Mouse (Mus musculus): ENCODE results near the gene Ccdc121. TPM values are rescaled to one million over a fixed set of nuclear protein-coding genes. Genes with fewer than 3 reads are reported as not detected.

Gene Ccdc121
- polyA plus RNA-seq, 1 experiment from 2014 or later, result 0.23 TPM

GRCm38 (mm10) chr1:181543711-181544383 is 32.6 kb upstream of the Ccdc121 start:
- no peak overlapping the region for H3K4me3 ChIP-seq (ENCODE audit: low read depth, low read length)
- H3K36me3 ChIP-seq (ENCODE audit: control insufficient read depth, insufficient read depth, low read length), result no peaks in the 10 kb centered on the region
- H3K27me3 ChIP-seq (ENCODE audit: control insufficient read depth, insufficient read depth, low read depth, low read length), result no peaks in the 10 kb centered on the region
- 82% methylated on average over 5 of the region's 5 CpGs for WGBS
- H3K4me1 ChIP-seq (ENCODE audit: control insufficient read depth, insufficient read depth, low read length), result 0 out of 2 replicates have a peak, but pooled peaks cover 2% of the 10 kb centered on the region
- H3K4me2 ChIP-seq (ENCODE audit: low read length), result no peak overlapping the region
- no peak overlapping the region for H3K9ac ChIP-seq (ENCODE audit: low read depth, low read length)
- ATAC-seq, result no peak
- no peaks in the 10 kb centered on the region for H3K9me3 ChIP-seq (replicated peaks; ENCODE audit: control insufficient read depth, low read length, poor library complexity, severe bottlenecking)
- no peak overlapping the region for H3K27ac ChIP-seq (ENCODE audit: low read length)

- Histone ChIP-seq H3K4me3 (ENCODE audit: low read depth, low read length) (no peak overlapping the region), H3K9me3 (replicated peaks; ENCODE audit: control insufficient read depth, low read length, poor library complexity, severe bottlenecking) (no peaks in the 10 kb centered on the region), H3K36me3 (ENCODE audit: control insufficient read depth, insufficient read depth, low read length) (no peaks in the 10 kb centered on the region), H3K27ac (ENCODE audit: low read length) (no peak overlapping the region), H3K4me1 (ENCODE audit: control insufficient read depth, insufficient read depth, low read length) (peaks cover 3% of the 10 kb centered on the region; the same call in 1 of the 2 replicates), H3K27me3 (ENCODE audit: control insufficient read depth, insufficient read depth, low read depth, low read length) (no peaks in the 10 kb centered on the region), H3K4me2 (ENCODE audit: low read length) (no peak overlapping the region), H3K9ac (ENCODE audit: low read depth, low read length) (no peak overlapping the region)
- no peak for ATAC-seq
- WGBS, result 72% methylated on average over 22 of the region's 22 CpGs
Observed at GRCm38 (mm10) chr1:181539846-181540769, 28.9 kb upstream of the Ccdc121 start.

- no peak for ATAC-seq
- no peaks in the 10 kb centered on the region for H3K27me3 ChIP-seq (ENCODE audit: control insufficient read depth, insufficient read depth, low read depth, low read length)
- no peak overlapping the region for H3K27ac ChIP-seq (ENCODE audit: low read length)
- no peak overlapping the region for H3K4me2 ChIP-seq (ENCODE audit: low read length)
- no peak overlapping the region for H3K9ac ChIP-seq (ENCODE audit: low read depth, low read length)
- 94% methylated on average over 9 of the region's 9 CpGs for WGBS
- H3K36me3 ChIP-seq (ENCODE audit: control insufficient read depth, insufficient read depth, low read length), result no peaks in the 10 kb centered on the region
- no peaks in the 10 kb centered on the region for H3K9me3 ChIP-seq (replicated peaks; ENCODE audit: control insufficient read depth, low read length, poor library complexity, severe bottlenecking)
- peaks cover 5% of the 10 kb centered on the region; the same call in 1 of the 2 replicates for H3K4me1 ChIP-seq (ENCODE audit: control insufficient read depth, insufficient read depth, low read length)
- H3K4me3 ChIP-seq (ENCODE audit: low read depth, low read length), result no peak overlapping the region
Observed at GRCm38 (mm10) chr1:181537627-181538525, 26.6 kb upstream of the Ccdc121 start.

GRCm38 (mm10) chr1:181535165-181535873 is 24.1 kb upstream of the Ccdc121 start:
- ATAC-seq, result no peak
- H3K4me1 ChIP-seq (ENCODE audit: control insufficient read depth, insufficient read depth, low read length), result peaks cover 5% of the 10 kb centered on the region; the same call in 1 of the 2 replicates
- no peak overlapping the region for H3K4me2 ChIP-seq (ENCODE audit: low read length)
- no peaks in the 10 kb centered on the region for H3K36me3 ChIP-seq (ENCODE audit: control insufficient read depth, insufficient read depth, low read length)
- no peaks in the 10 kb centered on the region for H3K9me3 ChIP-seq (replicated peaks; ENCODE audit: control insufficient read depth, low read length, poor library complexity, severe bottlenecking)
- H3K4me3 ChIP-seq (ENCODE audit: low read depth, low read length), result no peak overlapping the region
- H3K27ac ChIP-seq (ENCODE audit: low read length), result no peak overlapping the region
- H3K27me3 ChIP-seq (ENCODE audit: control insufficient read depth, insufficient read depth, low read depth, low read length), result no peaks in the 10 kb centered on the region
- 51% methylated on average over 10 of the region's 10 CpGs for WGBS
- H3K9ac ChIP-seq (ENCODE audit: low read depth, low read length), result no peak overlapping the region

- H3K4me2 ChIP-seq (ENCODE audit: low read length), result no peak overlapping the region
- H3K27ac ChIP-seq (ENCODE audit: low read length), result no peak overlapping the region
- no peaks in the 10 kb centered on the region for H3K9me3 ChIP-seq (replicated peaks; ENCODE audit: control insufficient read depth, low read length, poor library complexity, severe bottlenecking)
- no peak overlapping the region for H3K4me3 ChIP-seq (ENCODE audit: low read depth, low read length)
- WGBS, result 58% methylated on average over 4 of the region's 4 CpGs
- H3K9ac ChIP-seq (ENCODE audit: low read depth, low read length), result no peak overlapping the region
- H3K36me3 ChIP-seq (ENCODE audit: control insufficient read depth, insufficient read depth, low read length), result no peaks in the 10 kb centered on the region
- H3K27me3 ChIP-seq (ENCODE audit: control insufficient read depth, insufficient read depth, low read depth, low read length), result no peaks in the 10 kb centered on the region
- ATAC-seq, result no peak
- H3K4me1 ChIP-seq (ENCODE audit: control insufficient read depth, insufficient read depth, low read length), result no peaks in the 10 kb centered on the region
Observed at GRCm38 (mm10) chr1:181529368-181529767, 18.1 kb upstream of the Ccdc121 start.

GRCm38 (mm10) chr1:181525996-181526395 is 14.7 kb upstream of the Ccdc121 start:
- Histone ChIP-seq H3K9me3 (replicated peaks; ENCODE audit: control insufficient read depth, low read length, poor library complexity, severe bottlenecking) (no peaks in the 10 kb centered on the region), H3K27me3 (ENCODE audit: control insufficient read depth, insufficient read depth, low read depth, low read length) (no peaks in the 10 kb centered on the region), H3K27ac (ENCODE audit: low read length) (no peak overlapping the region), H3K4me1 (ENCODE audit: control insufficient read depth, insufficient read depth, low read length) (0 out of 2 replicates have a peak, but pooled peaks cover 2% of the 10 kb centered on the region), H3K36me3 (ENCODE audit: control insufficient read depth, insufficient read depth, low read length) (no peaks in the 10 kb centered on the region), H3K4me3 (ENCODE audit: low read depth, low read length) (no peak overlapping the region), H3K4me2 (ENCODE audit: low read length) (no peak overlapping the region), H3K9ac (ENCODE audit: low read depth, low read length) (no peak overlapping the region)
- no peak for ATAC-seq
- 75% methylated on average over 5 of the region's 5 CpGs for WGBS

- ATAC-seq, result no peak
- Histone ChIP-seq H3K4me1 (ENCODE audit: control insufficient read depth, insufficient read depth, low read length) (0 out of 2 replicates have a peak, but pooled peaks cover 2% of the 10 kb centered on the region), H3K27ac (ENCODE audit: low read length) (no peak overlapping the region), H3K9ac (ENCODE audit: low read depth, low read length) (no peak overlapping the region), H3K27me3 (ENCODE audit: control insufficient read depth, insufficient read depth, low read depth, low read length) (no peaks in the 10 kb centered on the region), H3K9me3 (replicated peaks; ENCODE audit: control insufficient read depth, low read length, poor library complexity, severe bottlenecking) (no peaks in the 10 kb centered on the region), H3K36me3 (ENCODE audit: control insufficient read depth, insufficient read depth, low read length) (no peaks in the 10 kb centered on the region), H3K4me3 (ENCODE audit: low read depth, low read length) (no peak overlapping the region), H3K4me2 (ENCODE audit: low read length) (no peak overlapping the region)
- 40% methylated on average over 5 of the region's 5 CpGs for WGBS
Observed at GRCm38 (mm10) chr1:181523831-181524230, 12.6 kb upstream of the Ccdc121 start.

GRCm38 (mm10) chr1:181521401-181522091 is 10.3 kb upstream of the Ccdc121 start:
- no peaks in the 10 kb centered on the region for H3K27me3 ChIP-seq (ENCODE audit: control insufficient read depth, insufficient read depth, low read depth, low read length)
- H3K4me3 ChIP-seq (ENCODE audit: low read depth, low read length), result no peak overlapping the region
- no peak overlapping the region for H3K27ac ChIP-seq (ENCODE audit: low read length)
- 0 out of 2 replicates have a peak, but pooled peaks cover 2% of the 10 kb centered on the region for H3K4me1 ChIP-seq (ENCODE audit: control insufficient read depth, insufficient read depth, low read length)
- no peak for ATAC-seq
- no peak overlapping the region for H3K4me2 ChIP-seq (ENCODE audit: low read length)
- no peaks in the 10 kb centered on the region for H3K36me3 ChIP-seq (ENCODE audit: control insufficient read depth, insufficient read depth, low read length)
- H3K9ac ChIP-seq (ENCODE audit: low read depth, low read length), result no peak overlapping the region
- no peaks in the 10 kb centered on the region for H3K9me3 ChIP-seq (replicated peaks; ENCODE audit: control insufficient read depth, low read length, poor library complexity, severe bottlenecking)
- WGBS, result 59% methylated on average over 11 of the region's 11 CpGs

Data from midbrain, embryonic 16.5 days (tissue).